Mouse (Mus musculus): ENCODE measurements around the gene Fbrs.
"Not testable (repeated sequence)": the region's sequence is repeated elsewhere in the genome, so short reads cannot be mapped to it uniquely, and the experiment has no call there.

Gene Fbrs

DNA sequence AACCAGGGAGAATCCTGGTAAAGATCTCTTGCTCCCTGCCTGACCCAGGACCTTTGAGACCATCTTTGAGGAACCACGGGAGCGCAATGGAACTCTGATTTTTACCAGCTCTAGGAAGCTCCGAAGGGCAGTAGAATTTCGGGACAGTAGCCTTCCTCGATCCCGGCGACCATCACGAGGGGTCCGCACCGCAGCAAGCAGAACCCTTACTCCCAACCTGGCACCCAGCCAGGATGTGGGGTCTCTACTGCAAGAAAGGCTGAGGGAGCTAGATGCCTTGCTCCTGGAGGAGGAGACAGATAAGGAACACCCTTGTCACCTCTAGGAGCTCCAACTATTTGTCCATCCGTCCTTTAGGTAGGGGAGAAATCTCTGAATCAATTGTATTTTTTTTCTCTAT, 2.7 kb upstream of the Fbrs start:
- DNase-seq (ENCODE audit: low spot score in 2 of 2): peak; percentile 59 to 63

GRCm38 (mm10) chr7:127476855-127477254, 2.1 kb upstream of the Fbrs start:
- no peak for DNase-seq (ENCODE audit: low spot score in 2 of 2)

GRCm38 (mm10) chr7:127477687-127478634, 1.0 kb upstream of the Fbrs start:
- peak; percentile 99 to 100 for DNase-seq (ENCODE audit: low spot score in 2 of 2)

- DNase-seq (ENCODE audit: low spot score in 2 of 2): peak in 1 of 2 experiments; percentile 29
Observed at GRCm38 (mm10) chr7:127479318-127480225, 573 bp downstream of the Fbrs start.

DNA sequence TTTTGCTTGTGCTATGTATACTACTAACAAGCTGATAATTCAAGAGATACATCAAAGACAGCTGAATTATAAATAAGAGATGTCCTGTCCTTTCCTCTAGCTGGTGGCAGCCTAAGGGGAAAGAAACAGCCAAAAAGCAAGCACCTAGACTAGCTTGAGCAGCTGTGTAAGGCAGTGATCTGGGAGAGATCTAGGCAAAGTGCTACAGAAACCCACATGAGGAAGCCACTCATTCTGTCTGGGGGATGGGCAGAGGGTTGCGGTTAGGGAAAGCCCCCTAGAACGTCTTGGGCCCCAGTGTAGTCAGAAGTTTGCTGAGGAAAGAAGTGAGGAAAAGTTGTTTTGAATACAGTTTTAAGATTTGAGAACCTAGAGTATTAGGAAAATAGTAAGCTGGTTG, 1.3 kb downstream of the Fbrs start:
- peak in 1 of 2 experiments; percentile 30 for DNase-seq (ENCODE audit: low spot score in 2 of 2)

DNA sequence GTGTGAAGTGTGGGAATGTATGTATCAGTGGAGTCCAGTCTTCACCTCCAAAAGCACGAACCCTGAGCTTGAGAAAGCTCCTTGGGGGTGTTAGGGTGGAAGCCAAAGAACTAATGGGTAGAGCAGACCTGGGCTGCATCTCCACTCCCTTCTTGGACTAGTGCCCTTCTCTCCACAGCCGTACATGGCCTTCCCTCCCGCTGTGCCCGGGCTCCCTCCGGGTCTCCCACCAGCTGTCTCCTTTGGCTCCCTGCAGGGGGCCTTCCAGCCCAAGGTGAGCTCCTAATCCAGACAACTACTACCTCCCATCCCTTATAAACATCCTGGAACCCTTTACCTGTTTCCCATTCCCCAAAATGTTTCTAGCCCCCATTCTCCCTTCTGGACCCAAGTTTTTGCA, 6.4 kb downstream of the Fbrs start:
- DNase-seq (ENCODE audit: low spot score in 2 of 2): no peak

- DNase-seq (ENCODE audit: low spot score in 2 of 2): not testable (repeated sequence)
Observed at GRCm38 (mm10) chr7:127488364-127488763, 9.4 kb downstream of the Fbrs start.

DNA sequence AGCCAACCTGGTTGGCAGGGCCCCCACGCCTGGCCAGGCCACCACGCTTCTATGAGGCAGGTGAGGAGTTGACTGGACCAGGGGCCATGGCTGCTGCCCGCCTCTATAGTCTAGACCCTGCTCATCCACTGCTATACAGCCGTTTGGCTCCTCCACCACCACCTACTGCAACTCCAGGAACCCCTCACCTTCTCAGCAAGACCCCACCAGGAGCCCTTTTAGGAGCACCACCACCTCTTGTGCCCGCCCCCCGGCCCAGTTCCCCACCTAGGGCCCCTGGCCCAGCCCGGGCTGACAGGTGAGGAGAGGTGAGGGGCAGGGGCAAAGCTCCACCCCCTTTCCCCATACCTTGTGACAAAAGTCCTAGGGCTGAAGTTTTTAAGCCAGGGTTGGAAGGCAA, 11.0 kb downstream of the Fbrs start:
- no peak for DNase-seq (ENCODE audit: low spot score in 2 of 2)

- DNase-seq (ENCODE audit: low spot score in 2 of 2): no peak
Observed at GRCm38 (mm10) chr7:127491846-127492245, 12.8 kb downstream of the Fbrs start.

GRCm38 (mm10) chr7:127494648-127495047, 15.6 kb downstream of the Fbrs start:
- no peak for DNase-seq (ENCODE audit: low spot score in 2 of 2)

GRCm38 (mm10) chr7:127497382-127497781, 18.4 kb downstream of the Fbrs start:
- DNase-seq (ENCODE audit: low spot score in 2 of 2): no peak

- peak in 1 of 2 experiments; percentile 51 for DNase-seq (ENCODE audit: low spot score in 2 of 2)
Observed at GRCm38 (mm10) chr7:127498407-127498806, 19.4 kb downstream of the Fbrs start.

DNA sequence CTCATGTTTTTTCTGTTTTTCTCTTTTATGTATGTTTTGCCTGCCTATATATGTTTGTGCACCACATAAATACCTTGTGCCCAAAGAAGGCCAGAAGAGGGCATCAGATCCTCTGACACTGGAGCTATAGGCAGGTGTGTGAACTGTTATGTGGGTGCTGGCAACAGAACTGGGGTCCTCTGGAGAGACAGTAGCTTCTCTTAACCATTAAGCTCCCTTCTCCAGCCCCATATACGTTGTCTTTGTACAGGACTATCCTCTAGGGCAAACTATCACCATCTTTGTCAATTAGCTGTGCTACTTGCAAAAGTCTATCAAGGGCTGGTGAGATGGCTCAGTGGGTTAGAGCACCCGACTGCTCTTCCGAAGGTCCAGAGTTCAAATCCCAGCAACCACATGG, 29.3 kb downstream of the Fbrs start:
- no peak for DNase-seq (ENCODE audit: low spot score in 2 of 2)

DNA sequence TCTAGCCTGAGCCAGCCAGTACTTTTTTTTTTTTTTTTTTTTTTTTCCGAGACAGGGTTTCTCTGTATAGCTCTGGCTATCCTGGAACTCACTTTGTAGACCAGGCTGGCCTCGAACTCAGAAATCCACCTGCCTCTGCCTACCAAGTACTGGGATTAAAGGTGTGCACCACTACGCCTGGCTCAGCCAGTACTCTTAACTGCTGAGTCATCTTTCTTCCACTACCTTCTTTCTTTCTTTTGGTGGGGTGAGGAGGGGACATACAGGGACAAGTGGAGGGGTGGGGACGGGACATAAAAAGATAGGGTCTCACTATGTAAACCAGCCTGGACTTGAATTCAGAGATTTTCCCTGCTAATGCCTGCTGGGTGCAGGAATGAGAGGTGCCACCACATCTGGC, 30.8 kb downstream of the Fbrs start:
- not testable (repeated sequence) for DNase-seq (ENCODE audit: low spot score in 2 of 2)

DNA sequence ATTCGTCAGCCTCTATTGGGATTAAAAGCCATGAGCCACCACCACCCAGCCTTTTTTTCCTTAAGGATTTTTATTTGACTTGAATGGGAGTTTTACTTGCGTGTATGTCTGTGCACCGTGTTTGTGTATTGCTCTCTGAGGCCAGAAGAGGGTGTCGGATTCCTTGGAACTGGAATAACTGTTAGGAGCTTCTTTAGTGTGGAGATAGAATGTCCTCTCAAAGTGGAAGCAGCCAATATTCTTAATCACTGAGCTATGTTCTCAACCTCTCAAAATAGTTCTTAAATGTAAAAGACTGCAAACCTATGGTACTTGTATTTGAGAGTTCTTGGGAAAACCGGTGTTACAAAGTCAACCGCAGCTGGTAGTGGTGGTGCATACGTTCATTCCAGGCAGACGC, 32.2 kb downstream of the Fbrs start:
- DNase-seq (ENCODE audit: low spot score in 2 of 2): no peak

GRCm38 (mm10) chr7:127511808-127512230, 32.8 kb downstream of the Fbrs start, which contains the start of gene Srcap:
Gene Srcap (plus strand): TSS chr7:127511983.
- peak; percentile 98 to 99 for DNase-seq (ENCODE audit: low spot score in 2 of 2)

DNA sequence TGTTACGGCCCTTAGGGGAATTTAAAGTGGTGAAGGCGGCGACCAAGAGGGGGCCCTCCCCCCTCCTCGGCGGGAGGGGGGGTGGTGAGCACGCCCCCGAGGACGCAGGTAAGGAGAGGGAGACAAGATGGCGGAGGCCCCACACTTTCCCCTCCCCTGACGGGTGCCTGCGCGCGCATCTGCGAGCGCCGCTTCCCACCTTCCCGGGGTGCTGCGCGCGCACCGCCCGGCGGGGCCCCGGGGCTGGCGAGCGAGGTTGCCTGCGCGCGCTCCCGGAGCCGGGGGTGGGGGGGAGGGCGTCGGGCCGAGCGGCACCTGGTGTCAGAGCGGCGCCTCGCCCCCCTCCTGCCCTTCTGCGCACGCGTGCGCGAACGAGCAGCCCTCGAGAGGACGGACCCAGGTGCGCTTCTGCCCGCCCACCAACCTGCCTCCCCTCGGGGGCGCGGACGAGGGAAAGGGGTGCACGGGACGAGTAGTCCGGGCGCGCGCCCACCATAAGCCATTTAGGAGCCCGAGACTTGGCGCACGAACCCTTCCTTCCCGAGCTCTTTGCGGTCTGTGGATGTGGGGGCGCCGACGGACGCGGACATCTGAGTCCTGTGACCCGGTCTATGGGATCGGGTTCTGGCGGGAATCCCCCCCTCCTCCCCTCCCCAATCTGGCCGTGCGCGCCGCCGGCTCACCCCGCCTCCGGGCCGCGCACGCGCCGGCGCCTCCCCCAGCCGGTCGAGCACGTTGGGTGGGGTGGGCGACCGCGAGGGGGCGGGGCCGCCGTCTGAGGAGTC, 33.4 kb downstream of the Fbrs start:
- DNase-seq (ENCODE audit: low spot score in 2 of 2): peak; percentile 93 to 94

GRCm38 (mm10) chr7:127513016-127513390, 34.0 kb downstream of the Fbrs start:
- no peak for DNase-seq (ENCODE audit: low spot score in 2 of 2)

DNA sequence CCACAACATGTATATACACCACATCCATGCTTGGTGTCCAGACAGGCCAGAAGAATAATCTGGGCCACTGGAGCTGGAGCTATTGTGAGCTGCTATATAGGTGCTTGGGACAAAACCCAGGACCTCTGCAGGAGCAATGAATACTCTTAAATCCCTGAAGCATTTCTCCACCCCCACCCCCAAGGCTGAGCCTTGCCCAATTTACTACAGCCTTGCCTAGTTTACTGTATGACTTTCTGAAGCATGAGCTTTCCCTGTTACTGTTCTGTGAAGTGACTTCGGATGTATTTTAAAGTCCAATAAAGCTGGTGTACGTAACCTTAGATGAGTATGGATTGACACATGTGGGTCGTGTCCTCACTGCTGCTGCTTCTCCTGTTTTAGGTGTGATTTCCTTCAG, 34.8 kb downstream of the Fbrs start:
- no peak for DNase-seq (ENCODE audit: low spot score in 2 of 2)

DNA sequence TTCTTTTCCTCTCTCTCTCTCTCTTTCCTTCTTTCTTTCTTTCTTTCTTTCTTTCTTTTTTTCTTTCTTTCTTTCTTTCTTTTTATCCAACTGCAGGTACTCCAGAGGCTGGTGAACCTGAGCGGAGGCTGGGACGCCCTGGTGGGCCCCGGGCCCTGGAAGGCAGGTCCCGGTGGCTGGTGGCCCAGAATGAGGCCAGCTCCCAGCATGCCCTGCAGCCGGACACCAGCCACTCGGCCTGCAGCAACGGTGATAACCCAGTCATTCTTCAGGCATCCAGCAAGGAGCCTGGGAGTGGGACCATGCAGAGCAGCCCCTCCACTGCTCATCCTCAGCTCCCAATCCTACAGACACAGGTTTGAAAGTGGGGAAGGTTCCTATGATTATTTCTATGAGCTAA, 36.8 kb downstream of the Fbrs start:
- peak in 1 of 2 experiments; percentile 29 for DNase-seq (ENCODE audit: low spot score in 2 of 2)

DNA sequence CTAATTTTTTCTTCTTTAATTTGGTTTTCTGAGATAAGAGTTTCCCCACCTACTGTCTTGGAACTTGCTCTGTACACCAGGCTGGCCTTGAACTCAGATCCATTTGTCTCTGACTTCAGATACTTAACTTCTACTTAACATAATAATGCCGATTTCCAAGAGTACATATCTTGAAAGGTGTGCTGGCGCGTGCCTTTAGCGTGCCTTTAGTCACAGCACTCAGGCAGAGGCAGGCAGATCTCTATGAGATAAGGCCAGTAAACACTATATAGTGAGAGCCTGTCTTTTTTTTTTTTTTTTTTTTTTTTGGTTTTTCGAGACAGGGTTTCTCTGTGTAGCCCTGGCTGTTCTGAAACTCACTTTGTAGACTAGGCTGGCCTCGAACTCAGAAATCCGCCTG, 37.3 kb downstream of the Fbrs start:
- DNase-seq (ENCODE audit: low spot score in 2 of 2): no peak

DNA sequence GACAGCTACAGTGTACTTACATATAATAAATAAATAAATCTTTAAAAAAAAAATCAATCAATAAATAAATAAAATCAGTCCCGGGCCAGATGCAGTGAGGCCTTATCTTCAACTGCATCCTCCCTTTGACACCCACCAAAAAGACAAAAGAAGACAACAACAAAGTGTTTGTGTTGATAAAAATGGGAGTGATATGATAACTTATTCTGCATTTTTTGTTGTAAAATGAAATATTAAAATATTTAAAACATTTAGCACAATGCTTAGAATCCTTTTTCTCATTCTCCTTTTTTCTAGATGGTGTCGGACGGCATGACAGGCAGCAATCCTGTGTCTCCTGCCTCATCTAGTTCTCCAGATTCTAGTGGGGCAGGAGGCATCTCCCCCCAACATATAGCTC, 40.3 kb downstream of the Fbrs start, which contains the start of gene Gm42715:
Gm42715 (plus strand) TSS at position 301 of the 400 bp plus-strand sequence.
- no peak for DNase-seq (ENCODE audit: low spot score in 2 of 2)

Data from right cerebral cortex, postnatal 10 days (tissue).